In the genomic region with DNA sequence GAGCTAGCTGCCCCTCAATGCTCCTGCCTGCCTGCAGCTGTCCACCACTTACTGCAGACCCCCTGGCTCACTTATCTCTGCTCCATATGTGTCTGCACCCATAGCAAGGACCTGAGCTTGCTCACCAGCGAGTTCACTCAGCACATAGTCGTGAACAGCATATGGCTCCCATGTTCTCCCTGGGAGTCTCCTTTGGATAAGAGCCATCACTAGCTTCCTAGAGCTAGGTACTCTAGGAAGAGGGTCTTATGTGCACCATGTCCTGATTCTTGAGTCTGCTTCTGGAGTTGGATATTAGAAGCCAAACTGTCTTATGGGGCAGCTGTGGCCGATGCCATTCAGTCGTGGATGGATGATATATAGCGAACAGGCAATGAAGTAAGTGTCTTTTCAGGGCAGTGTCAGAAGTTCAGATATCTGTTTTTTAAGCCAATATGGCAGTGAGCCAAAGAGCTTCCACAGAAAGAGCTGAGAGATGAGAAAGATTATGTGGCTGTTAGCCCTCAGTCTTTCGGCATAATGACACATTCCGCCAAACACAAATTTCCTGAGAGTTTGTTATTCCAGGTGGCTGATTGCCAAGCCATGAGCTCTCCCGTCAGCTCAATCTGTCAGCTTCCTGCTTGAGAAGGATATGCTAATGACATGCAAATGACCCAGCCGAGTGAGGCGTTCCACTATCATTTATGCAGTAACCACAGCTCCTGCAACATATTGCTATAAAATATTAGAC, we compare ENCODE assay signal across 9 mouse cellular contexts.
DNase-seq lines count a peak whose midpoint lies in the region; ATAC-seq lines count a peak whose summit lies in the region.
"Had no signal": no experiment of that assay in that cellular context is flagged by ENCODE, and none has a peak within 500 bp of the region (broad histone marks: within the 10 kb centered on the region; RNA-seq: fewer than 3 reads in every experiment).

No protein-coding gene starts in this region.

- peak; percentile 28 for DNase-seq in hindbrain, embryonic 11.5 days (ENCODE audit: low spot score)
- DNase-seq in hindbrain, embryonic 10.5 days (ENCODE audit: low spot score): no peak
- peak; percentile 79 for DNase-seq in cerebellum, adult 9-11 months
- DNase-seq in kidney, postnatal 25 days: peak; percentile 48 to 64
- peak; percentile 53 for DNase-seq in mesoderm, embryonic 11.5 days (ENCODE audit: low read depth, low spot score)
- no peak for DNase-seq in yolk sac, embryonic 10.5 days (ENCODE audit: low spot score)
- no peak for DNase-seq in urinary bladder, postnatal 36 days (ENCODE audit: low spot score in 2 of 2)

- WGBS in hindbrain, embryonic 11.5 days: 56% methylated on average over 10 of the region's 10 CpGs
- WGBS in hindbrain, embryonic 10.5 days: 63% methylated on average over 10 of the region's 10 CpGs
- WGBS in heart, embryonic 14.5 days: 19% methylated on average over 10 of the region's 10 CpGs

- H3K27me3 ChIP-seq in hindbrain, embryonic 11.5 days (ENCODE audit: control insufficient read depth, insufficient read depth, low read length): no peaks in the 10 kb centered on the region
- H3K27me3 ChIP-seq in hindbrain, embryonic 10.5 days (ENCODE audit: insufficient read depth, poor library complexity, severe bottlenecking): no peaks in the 10 kb centered on the region
- H3K27me3 ChIP-seq in heart, embryonic 14.5 days (ENCODE audit: control insufficient read depth, insufficient read depth, low read length): no peaks in the 10 kb centered on the region

- H3K4me2 ChIP-seq in hindbrain, embryonic 11.5 days (replicated peaks; ENCODE audit: low read depth, low read length): no peak overlapping the region
- H3K4me2 ChIP-seq in heart, embryonic 14.5 days (ENCODE audit: low read length): 0 out of 2 replicates have a peak overlapping the region, but pooled peaks have one; percentile 12

- peak; percentile 67; the same call in 1 of the 2 replicates for ATAC-seq in hindbrain, embryonic 11.5 days (ENCODE audit: low FRiP score)
- no peak for ATAC-seq in heart, embryonic 14.5 days (ENCODE audit: insufficient number of reproducible peaks, insufficient read depth, low FRiP score, low read depth)

- no peaks in the 10 kb centered on the region for H3K9me3 ChIP-seq in hindbrain, embryonic 11.5 days (ENCODE audit: control insufficient read depth, low read length)
- no peaks in the 10 kb centered on the region for H3K9me3 ChIP-seq in hindbrain, embryonic 10.5 days
- no peaks in the 10 kb centered on the region for H3K9me3 ChIP-seq in heart, embryonic 14.5 days (ENCODE audit: control insufficient read depth, low read length)

- no peak overlapping the region for H3K9ac ChIP-seq in hindbrain, embryonic 11.5 days (ENCODE audit: low read depth, low read length)
- no peak overlapping the region for H3K9ac ChIP-seq in heart, embryonic 14.5 days (ENCODE audit: low read length)

- no peak overlapping the region for H3K4me3 ChIP-seq in hindbrain, embryonic 11.5 days (ENCODE audit: low read depth, low read length)
- no peak overlapping the region for H3K4me3 ChIP-seq in hindbrain, embryonic 10.5 days
- no peak overlapping the region for H3K4me3 ChIP-seq in heart, embryonic 14.5 days (ENCODE audit: control insufficient read depth in 1 of 2, insufficient read depth in 1 of 2, low read depth in 1 of 2, low read length in 2 of 2)

- 0 out of 2 replicates have a peak, but pooled peaks cover 3% of the 10 kb centered on the region for H3K36me3 ChIP-seq in hindbrain, embryonic 11.5 days (ENCODE audit: control insufficient read depth, insufficient read depth, low read length)
- H3K36me3 ChIP-seq in hindbrain, embryonic 10.5 days: peaks cover 40% of the 10 kb centered on the region
- no peaks in the 10 kb centered on the region for H3K36me3 ChIP-seq in heart, embryonic 14.5 days (ENCODE audit: control insufficient read depth, insufficient read depth, low read length)
- H3K36me3 ChIP-seq: G1E had no signal

- no peaks in the 10 kb centered on the region for H3K4me1 ChIP-seq in hindbrain, embryonic 11.5 days (replicated peaks; ENCODE audit: control insufficient read depth, insufficient read depth, low read length)
- H3K4me1 ChIP-seq in hindbrain, embryonic 10.5 days (replicated peaks): peaks cover 13% of the 10 kb centered on the region
- peaks cover 0 to 5% of the 10 kb centered on the region in 2 experiments; a peak in 2 of 4 replicates for H3K4me1 ChIP-seq in heart, embryonic 14.5 days (ENCODE audit: control insufficient read depth in 2 of 2, insufficient read depth in 2 of 2, low read length in 2 of 2)

- no peak overlapping the region for H3K27ac ChIP-seq in hindbrain, embryonic 11.5 days (ENCODE audit: low read depth, low read length)
- no peak overlapping the region for H3K27ac ChIP-seq in hindbrain, embryonic 10.5 days
- H3K27ac ChIP-seq in heart, embryonic 14.5 days (replicated peaks in 1 of 2; ENCODE audit: control insufficient read depth in 1 of 2, insufficient read depth in 1 of 2, low read depth in 2 of 2, low read length in 2 of 2): no peak overlapping the region

Comparison
In these comparisons a context has a peak if more than half of its experiments do, and no peak if none do; other contexts are left out.
1. DNase-seq: peak in hindbrain, embryonic 11.5 days (single experiment), cerebellum, adult 9-11 months (single experiment), kidney, postnatal 25 days (2 of 2) and mesoderm, embryonic 11.5 days (single experiment); none in hindbrain, embryonic 10.5 days (single experiment), yolk sac, embryonic 10.5 days (single experiment) and urinary bladder, postnatal 36 days (0 of 2).